Mouse (Mus musculus): ENCODE results near the gene Gtf2h1. TPM values are rescaled to one million over a fixed set of nuclear protein-coding genes. Genes with fewer than 3 reads are reported as not detected.

Gene Gtf2h1
- total and polyA plus RNA-seq, 2 experiments: 6.7 to 33.2 TPM

GRCm38 (mm10) chr7:46838891-46839302 is 43.0 kb downstream of the Gtf2h1 start:
- WGBS: 1% methylated on average over 8 of the region's 8 CpGs
- Histone ChIP-seq H3K9ac (ENCODE audit: low read depth, low read length) (peak overlapping the region; percentile 15; the same call in 1 of the 2 replicates), H3K27me3 (ENCODE audit: control insufficient read depth, insufficient read depth, low read length) (no peaks in the 10 kb centered on the region), H3K79me2 (ENCODE audit: control insufficient read depth, insufficient read depth, low read length) (no peaks in the 10 kb centered on the region), H3K36me3 (ENCODE audit: control insufficient read depth, insufficient read depth, low read length) (no peaks in the 10 kb centered on the region), H3K4me1 (ENCODE audit: control insufficient read depth, insufficient read depth, low read length) (peaks cover 26% of the 10 kb centered on the region), H3K27ac (replicated peaks; ENCODE audit: insufficient read depth, low read depth, low read length) (peak overlapping the region; percentile 84), H3K4me3 (ENCODE audit: insufficient read depth, low read depth, low read length) (no peak overlapping the region)
- TF ChIP-seq CTCF (IDR thresholded peaks at IDR 0.05; ENCODE audit: low read depth, low read length) (no peak), POLR2A (IDR thresholded peaks at IDR 0.05; ENCODE audit: extremely low read depth, insufficient read depth, low read length) (no peak)
- DNase-seq (ENCODE audit: extremely low read depth, low read depth, low spot score): peak; percentile 82

GRCm38 (mm10) chr7:46839446-46839845 is 43.5 kb downstream of the Gtf2h1 start:
- H3K27ac ChIP-seq (replicated peaks; ENCODE audit: insufficient read depth, low read depth, low read length): peak overlapping the region; percentile 84
- H3K9ac ChIP-seq (ENCODE audit: low read depth, low read length): no peak overlapping the region
- 8% methylated on average over 7 of the region's 7 CpGs for WGBS
- no peak for TF ChIP-seq POLR2A (IDR thresholded peaks at IDR 0.05; ENCODE audit: extremely low read depth, insufficient read depth, low read length)
- no peak for TF ChIP-seq CTCF (IDR thresholded peaks at IDR 0.05; ENCODE audit: low read depth, low read length)
- H3K36me3 ChIP-seq (ENCODE audit: control insufficient read depth, insufficient read depth, low read length): no peaks in the 10 kb centered on the region
- H3K4me1 ChIP-seq (ENCODE audit: control insufficient read depth, insufficient read depth, low read length): peaks cover 28% of the 10 kb centered on the region
- no peaks in the 10 kb centered on the region for H3K79me2 ChIP-seq (ENCODE audit: control insufficient read depth, insufficient read depth, low read length)
- peak; percentile 92 for DNase-seq (ENCODE audit: extremely low read depth, low read depth, low spot score)
- H3K4me3 ChIP-seq (ENCODE audit: insufficient read depth, low read depth, low read length): no peak overlapping the region
- no peaks in the 10 kb centered on the region for H3K27me3 ChIP-seq (ENCODE audit: control insufficient read depth, insufficient read depth, low read length)

- TF ChIP-seq CTCF (IDR thresholded peaks at IDR 0.05; ENCODE audit: low read depth, low read length) (no peak), POLR2A (IDR thresholded peaks at IDR 0.05; ENCODE audit: extremely low read depth, insufficient read depth, low read length) (no peak)
- no peaks in the 10 kb centered on the region for H3K27me3 ChIP-seq (ENCODE audit: control insufficient read depth, insufficient read depth, low read length)
- DNase-seq (ENCODE audit: extremely low read depth, low read depth, low spot score): no peak
- no peak overlapping the region for H3K9ac ChIP-seq (ENCODE audit: low read depth, low read length)
- WGBS: 29% methylated on average over 5 of the region's 5 CpGs
- peaks cover 31% of the 10 kb centered on the region for H3K4me1 ChIP-seq (ENCODE audit: control insufficient read depth, insufficient read depth, low read length)
- H3K4me3 ChIP-seq (ENCODE audit: insufficient read depth, low read depth, low read length): no peak overlapping the region
- H3K27ac ChIP-seq (replicated peaks; ENCODE audit: insufficient read depth, low read depth, low read length): peak overlapping the region; percentile 84
- H3K79me2 ChIP-seq (ENCODE audit: control insufficient read depth, insufficient read depth, low read length): no peaks in the 10 kb centered on the region
- H3K36me3 ChIP-seq (ENCODE audit: control insufficient read depth, insufficient read depth, low read length): no peaks in the 10 kb centered on the region
These were observed 44.0 kb downstream of the Gtf2h1 start for GRCm38 (mm10) chr7:46839861-46840260.

GRCm38 (mm10) chr7:46840326-46840725 is 44.4 kb downstream of the Gtf2h1 start:
- Histone ChIP-seq H3K4me3 (ENCODE audit: insufficient read depth, low read depth, low read length) (no peak overlapping the region), H3K9ac (ENCODE audit: low read depth, low read length) (no peak overlapping the region), H3K27me3 (ENCODE audit: control insufficient read depth, insufficient read depth, low read length) (no peaks in the 10 kb centered on the region), H3K79me2 (ENCODE audit: control insufficient read depth, insufficient read depth, low read length) (no peaks in the 10 kb centered on the region), H3K4me1 (ENCODE audit: control insufficient read depth, insufficient read depth, low read length) (peaks cover 34% of the 10 kb centered on the region), H3K36me3 (ENCODE audit: control insufficient read depth, insufficient read depth, low read length) (no peaks in the 10 kb centered on the region), H3K27ac (replicated peaks; ENCODE audit: insufficient read depth, low read depth, low read length) (peak overlapping the region; percentile 76)
- DNase-seq (ENCODE audit: extremely low read depth, low read depth, low spot score): peak; percentile 66
- WGBS: 42% methylated on average over 4 of the region's 4 CpGs
- TF ChIP-seq CTCF (IDR thresholded peaks at IDR 0.05; ENCODE audit: low read depth, low read length) (no peak), POLR2A (IDR thresholded peaks at IDR 0.05; ENCODE audit: extremely low read depth, insufficient read depth, low read length) (no peak)

- Histone ChIP-seq H3K36me3 (ENCODE audit: control insufficient read depth, insufficient read depth, low read length) (no peaks in the 10 kb centered on the region), H3K79me2 (ENCODE audit: control insufficient read depth, insufficient read depth, low read length) (peaks cover 3% of the 10 kb centered on the region; the same call in 1 of the 2 replicates), H3K27ac (replicated peaks; ENCODE audit: insufficient read depth, low read depth, low read length) (peak within 1 kb of the TSS; percentile 76), H3K4me1 (ENCODE audit: control insufficient read depth, insufficient read depth, low read length) (peaks cover 34% of the 10 kb centered on the region), H3K27me3 (ENCODE audit: control insufficient read depth, insufficient read depth, low read length) (no peaks in the 10 kb centered on the region), H3K9ac (ENCODE audit: low read depth, low read length) (no peak within 1 kb of the TSS), H3K4me3 (ENCODE audit: insufficient read depth, low read depth, low read length) (no peak within 1 kb of the TSS)
- WGBS: 74% methylated on average over 6 of the region's 6 CpGs
- TF ChIP-seq CTCF (IDR thresholded peaks at IDR 0.05; ENCODE audit: low read depth, low read length): no peak
- no peak for TF ChIP-seq POLR2A (IDR thresholded peaks at IDR 0.05; ENCODE audit: extremely low read depth, insufficient read depth, low read length)
- no peak for DNase-seq (ENCODE audit: extremely low read depth, low read depth, low spot score)
These were observed 45.1 kb downstream of the Gtf2h1 start, which contains the start of gene Ldha for GRCm38 (mm10) chr7:46840787-46841525. TSS of gene Ldha (plus strand) at chr7:46841475.

- DNase-seq (ENCODE audit: extremely low read depth, low read depth, low spot score): no peak
- Histone ChIP-seq H3K4me3 (ENCODE audit: insufficient read depth, low read depth, low read length) (no peak overlapping the region), H3K27ac (replicated peaks; ENCODE audit: insufficient read depth, low read depth, low read length) (no peak overlapping the region), H3K79me2 (ENCODE audit: control insufficient read depth, insufficient read depth, low read length) (peaks cover 11% of the 10 kb centered on the region; the same call in 1 of the 2 replicates), H3K27me3 (ENCODE audit: control insufficient read depth, insufficient read depth, low read length) (no peaks in the 10 kb centered on the region), H3K9ac (ENCODE audit: low read depth, low read length) (no peak overlapping the region), H3K36me3 (ENCODE audit: control insufficient read depth, insufficient read depth, low read length) (no peaks in the 10 kb centered on the region), H3K4me1 (ENCODE audit: control insufficient read depth, insufficient read depth, low read length) (peaks cover 34% of the 10 kb centered on the region)
- TF ChIP-seq POLR2A (IDR thresholded peaks at IDR 0.05; ENCODE audit: extremely low read depth, insufficient read depth, low read length): no peak
- TF ChIP-seq CTCF (IDR thresholded peaks at IDR 0.05; ENCODE audit: low read depth, low read length): no peak
- 48% methylated on average over 5 of the region's 5 CpGs for WGBS
These were observed 46.4 kb downstream of the Gtf2h1 start for GRCm38 (mm10) chr7:46842278-46842677.

All from liver, adult 2 months (tissue).